Mouse (Mus musculus): Measurements from ENCODE around the gene Slirp. TPM values are rescaled to one million over a fixed set of nuclear protein-coding genes. Genes with fewer than 3 reads are reported as not detected.

The Slirp gene
- total RNA-seq (2014; rRNA removed), result 38.9 and 58.2 TPM in 2 replicates
- 181 and 194 TPM in 2 replicates for polyA plus RNA-seq (2015; fragmentation: Nextera tagmentation; extraction: Ambion mirVana)

DNA sequence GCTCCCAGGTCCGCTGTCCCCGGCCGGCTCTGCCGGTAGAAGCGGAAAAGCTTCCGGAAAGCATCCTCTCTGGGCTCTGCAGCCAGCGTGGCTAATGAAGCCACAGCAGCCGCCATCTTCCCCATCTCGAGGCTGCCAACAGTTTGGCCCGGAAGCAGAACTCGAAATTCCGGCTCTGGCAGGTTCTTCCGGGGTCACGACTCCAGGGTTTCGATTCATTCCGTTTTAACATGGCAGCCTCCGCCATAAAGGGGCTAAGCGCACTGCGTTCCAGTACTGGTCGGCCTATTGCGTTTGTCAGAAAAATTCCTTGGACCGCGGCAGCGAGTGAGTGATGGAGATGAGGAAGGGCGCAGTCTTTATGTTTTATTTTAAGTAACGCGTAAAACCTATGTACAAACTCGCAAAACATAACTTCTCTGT is at the start of gene Slirp, which contains the start of gene Alkbh1:
Slirp (plus strand) TSS at position 197 of the 423 bp plus-strand sequence.
Alkbh1 (minus strand) TSS at position 318 of the 423 bp plus-strand sequence.
- Histone ChIP-seq H3K9ac (replicated peaks; ENCODE audit: low read length, poor library complexity, severe bottlenecking) (peak within 1 kb of the TSS; percentile 85), H3K4me2 (ENCODE audit: low read depth, low read length, poor library complexity, severe bottlenecking) (peak within 1 kb of the TSS; percentile 76), H3K27me3 (ENCODE audit: insufficient read depth, low read length) (no peaks in the 10 kb centered on the region), H3K4me1 (ENCODE audit: insufficient read depth, low read length) (peaks cover 15% of the 10 kb centered on the region), H3K36me3 (ENCODE audit: insufficient read depth, low read length) (peaks cover 23% of the 10 kb centered on the region), H3K9me3 (ENCODE audit: low read length) (no peaks in the 10 kb centered on the region), H3K4me3 (ENCODE audit: low read depth, low read length) (peak within 1 kb of the TSS; percentile 100), H3K27ac (ENCODE audit: low read depth, low read length) (peak within 1 kb of the TSS; percentile 88)
- ATAC-seq (ENCODE audit: low FRiP score) (peak; percentile 93), DNase-seq (ENCODE audit: low spot score) (peak; percentile 97)
- WGBS, result 0% methylated on average over 28 of the region's 28 CpGs
- TF ChIP-seq CTCF (IDR thresholded peaks at IDR 0.05), result no peak

- Histone ChIP-seq H3K4me3 (ENCODE audit: low read depth, low read length) (no peak overlapping the region), H3K4me1 (ENCODE audit: insufficient read depth, low read length) (no peaks in the 10 kb centered on the region), H3K27me3 (ENCODE audit: insufficient read depth, low read length) (no peaks in the 10 kb centered on the region), H3K9ac (replicated peaks; ENCODE audit: low read length, poor library complexity, severe bottlenecking) (no peak overlapping the region), H3K4me2 (ENCODE audit: low read depth, low read length, poor library complexity, severe bottlenecking) (no peak overlapping the region), H3K9me3 (ENCODE audit: low read length) (no peaks in the 10 kb centered on the region), H3K36me3 (ENCODE audit: insufficient read depth, low read length) (no peaks in the 10 kb centered on the region), H3K27ac (ENCODE audit: low read depth, low read length) (no peak overlapping the region)
- 90% methylated on average over 6 of the region's 6 CpGs for WGBS
- DNase-seq (ENCODE audit: low spot score), result no peak
- no peak for TF ChIP-seq CTCF (IDR thresholded peaks at IDR 0.05)
- ATAC-seq (ENCODE audit: low FRiP score), result no peak
These were observed 49.4 kb upstream of the Slirp start for GRCm38 (mm10) chr12:87394316-87394715.

GRCm38 (mm10) chr12:87397126-87397525 is 46.6 kb upstream of the Slirp start:
- H3K27me3 ChIP-seq (ENCODE audit: insufficient read depth, low read length), result no peaks in the 10 kb centered on the region
- H3K4me2 ChIP-seq (ENCODE audit: low read depth, low read length, poor library complexity, severe bottlenecking), result no peak overlapping the region
- H3K4me3 ChIP-seq (ENCODE audit: low read depth, low read length), result no peak overlapping the region
- no peaks in the 10 kb centered on the region for H3K36me3 ChIP-seq (ENCODE audit: insufficient read depth, low read length)
- no peak for ATAC-seq (ENCODE audit: low FRiP score)
- no peak for TF ChIP-seq CTCF (IDR thresholded peaks at IDR 0.05)
- WGBS, result 87% methylated on average over 3 of the region's 4 CpGs
- H3K9me3 ChIP-seq (ENCODE audit: low read length), result no peaks in the 10 kb centered on the region
- no peak overlapping the region for H3K27ac ChIP-seq (ENCODE audit: low read depth, low read length)
- DNase-seq (ENCODE audit: low spot score), result no peak
- no peak overlapping the region for H3K9ac ChIP-seq (replicated peaks; ENCODE audit: low read length, poor library complexity, severe bottlenecking)
- H3K4me1 ChIP-seq (ENCODE audit: insufficient read depth, low read length), result no peaks in the 10 kb centered on the region

- ATAC-seq (ENCODE audit: low FRiP score) (no peak), DNase-seq (ENCODE audit: low spot score) (no peak)
- no peak for TF ChIP-seq CTCF (IDR thresholded peaks at IDR 0.05)
- WGBS, result 72% methylated on average over 4 of the region's 4 CpGs
- H3K9ac ChIP-seq (replicated peaks; ENCODE audit: low read length, poor library complexity, severe bottlenecking), result no peak overlapping the region
- H3K4me1 ChIP-seq (ENCODE audit: insufficient read depth, low read length), result no peaks in the 10 kb centered on the region
- no peak overlapping the region for H3K27ac ChIP-seq (ENCODE audit: low read depth, low read length)
- H3K36me3 ChIP-seq (ENCODE audit: insufficient read depth, low read length), result no peaks in the 10 kb centered on the region
- no peaks in the 10 kb centered on the region for H3K27me3 ChIP-seq (ENCODE audit: insufficient read depth, low read length)
- no peaks in the 10 kb centered on the region for H3K9me3 ChIP-seq (ENCODE audit: low read length)
- no peak overlapping the region for H3K4me2 ChIP-seq (ENCODE audit: low read depth, low read length, poor library complexity, severe bottlenecking)
- H3K4me3 ChIP-seq (ENCODE audit: low read depth, low read length), result no peak overlapping the region
These were observed 45.8 kb upstream of the Slirp start for GRCm38 (mm10) chr12:87397811-87398417.

- Histone ChIP-seq H3K27me3 (ENCODE audit: insufficient read depth, low read length) (no peaks in the 10 kb centered on the region), H3K27ac (ENCODE audit: low read depth, low read length) (no peak overlapping the region), H3K36me3 (ENCODE audit: insufficient read depth, low read length) (no peaks in the 10 kb centered on the region), H3K4me3 (ENCODE audit: low read depth, low read length) (no peak overlapping the region), H3K9me3 (ENCODE audit: low read length) (no peaks in the 10 kb centered on the region), H3K9ac (replicated peaks; ENCODE audit: low read length, poor library complexity, severe bottlenecking) (no peak overlapping the region), H3K4me1 (ENCODE audit: insufficient read depth, low read length) (no peaks in the 10 kb centered on the region), H3K4me2 (ENCODE audit: low read depth, low read length, poor library complexity, severe bottlenecking) (no peak overlapping the region)
- ATAC-seq (ENCODE audit: low FRiP score), result no peak
- TF ChIP-seq CTCF (IDR thresholded peaks at IDR 0.05), result no peak
- WGBS, result 89% methylated on average over 10 of the region's 10 CpGs
- no peak for DNase-seq (ENCODE audit: low spot score)
These were observed 44.4 kb upstream of the Slirp start for GRCm38 (mm10) chr12:87399119-87399819.

DNA sequence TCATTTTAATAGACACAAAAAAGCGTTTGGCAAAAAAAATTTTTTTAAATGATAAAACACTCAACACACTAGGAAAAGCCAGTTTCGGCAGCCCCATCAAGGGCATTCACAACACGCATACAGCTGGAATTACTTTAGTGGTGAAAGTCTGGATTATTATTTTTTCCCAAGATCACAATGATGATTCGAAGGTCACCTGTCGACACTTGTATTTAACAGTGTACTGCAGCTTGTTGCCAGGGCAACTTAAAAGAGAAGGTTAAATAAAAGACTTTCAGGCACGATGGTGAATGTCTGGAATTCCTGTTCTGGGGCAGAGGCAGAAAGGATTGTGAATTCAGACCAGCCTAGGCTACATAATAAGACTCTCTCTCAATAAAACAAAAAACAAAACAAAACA is 41.8 kb upstream of the Slirp start:
- no peaks in the 10 kb centered on the region for H3K36me3 ChIP-seq (ENCODE audit: insufficient read depth, low read length)
- no peak overlapping the region for H3K4me2 ChIP-seq (ENCODE audit: low read depth, low read length, poor library complexity, severe bottlenecking)
- H3K27ac ChIP-seq (ENCODE audit: low read depth, low read length), result no peak overlapping the region
- H3K9ac ChIP-seq (replicated peaks; ENCODE audit: low read length, poor library complexity, severe bottlenecking), result no peak overlapping the region
- no peak for TF ChIP-seq CTCF (IDR thresholded peaks at IDR 0.05)
- ATAC-seq (ENCODE audit: low FRiP score) (no peak), DNase-seq (ENCODE audit: low spot score) (peak; percentile 12)
- H3K27me3 ChIP-seq (ENCODE audit: insufficient read depth, low read length), result no peaks in the 10 kb centered on the region
- H3K4me1 ChIP-seq (ENCODE audit: insufficient read depth, low read length), result no peaks in the 10 kb centered on the region
- H3K9me3 ChIP-seq (ENCODE audit: low read length), result no peaks in the 10 kb centered on the region
- whole genome bisulfite sequencing, result 57% methylated on average over 6 of the region's 6 CpGs
- no peak overlapping the region for H3K4me3 ChIP-seq (ENCODE audit: low read depth, low read length)
